In the genomic region with DNA sequence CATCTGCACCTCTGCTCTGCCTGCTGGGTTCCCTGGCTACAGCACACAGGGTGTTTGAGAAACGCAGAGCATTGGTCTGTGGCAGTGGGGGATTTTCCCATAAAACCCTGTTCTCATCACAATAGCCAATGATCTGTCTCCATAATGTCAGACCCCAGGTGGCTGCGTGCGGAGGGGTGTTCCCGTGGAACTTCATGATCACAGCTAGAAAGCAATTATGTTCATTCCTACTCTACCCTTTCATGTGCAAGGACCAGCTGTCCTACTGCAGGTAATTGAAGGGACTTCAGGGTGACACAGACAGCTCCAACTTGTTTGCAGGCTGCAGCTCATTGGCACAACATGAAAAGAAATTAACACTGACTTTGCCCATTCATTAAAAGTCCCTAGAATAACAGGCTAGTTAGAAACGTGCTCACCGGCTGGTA, we compare ENCODE assay signal across 14 mouse cellular contexts. TPM values are rescaled to one million over a fixed set of nuclear protein-coding genes. Genes with fewer than 3 reads are reported as not detected.
DNase-seq lines count a peak whose midpoint lies in the region; ATAC-seq and TF ChIP-seq lines count a peak whose summit lies in the region.
"Had no signal": no experiment of that assay in that cellular context is flagged by ENCODE, and none has a peak within 500 bp of the region (broad histone marks: within the 10 kb centered on the region; RNA-seq: fewer than 3 reads in every experiment).

No protein-coding gene starts in this region.

- H3K9ac ChIP-seq in hindbrain, embryonic 13.5 days = no peak overlapping the region
- no peak overlapping the region for H3K9ac ChIP-seq in midbrain, postnatal 0 days (replicated peaks; ENCODE audit: low read length, poor library complexity, severe bottlenecking)

- WGBS in hindbrain, embryonic 13.5 days = 26% methylated on average over 6 of the region's 6 CpGs
- 22% methylated on average over 6 of the region's 6 CpGs for whole genome bisulfite sequencing in midbrain, postnatal 0 days

- 0 out of 2 replicates have a peak overlapping the region, but pooled peaks have one; percentile 48 for H3K27ac ChIP-seq in hindbrain, embryonic 13.5 days
- H3K27ac ChIP-seq in midbrain, postnatal 0 days (ENCODE audit: low read depth, low read length) = no peak overlapping the region

- peaks cover 12% of the 10 kb centered on the region for H3K4me1 ChIP-seq in hindbrain, embryonic 13.5 days (replicated peaks)
- H3K4me1 ChIP-seq in midbrain, postnatal 0 days (ENCODE audit: insufficient read depth, low read length) = no peaks in the 10 kb centered on the region

- ATAC-seq in hindbrain, embryonic 13.5 days (ENCODE audit: low FRiP score) = no peak
- no peak for ATAC-seq in midbrain, postnatal 0 days (ENCODE audit: low FRiP score)

- H3K36me3 ChIP-seq in hindbrain, embryonic 13.5 days = no peaks in the 10 kb centered on the region
- H3K36me3 ChIP-seq in midbrain, postnatal 0 days (ENCODE audit: insufficient read depth, low read length) = no peaks in the 10 kb centered on the region

- peak overlapping the region; percentile 31; the same call in 1 of the 2 replicates for H3K4me2 ChIP-seq in hindbrain, embryonic 13.5 days
- H3K4me2 ChIP-seq in midbrain, postnatal 0 days (ENCODE audit: low read depth, low read length, poor library complexity, severe bottlenecking) = 0 out of 2 replicates have a peak overlapping the region, but pooled peaks have one; percentile 3

- no peaks in the 10 kb centered on the region for H3K9me3 ChIP-seq in hindbrain, embryonic 13.5 days
- no peaks in the 10 kb centered on the region for H3K9me3 ChIP-seq in midbrain, postnatal 0 days (ENCODE audit: low read length)

- DNase-seq in layer of hippocampus, postnatal 10 days (ENCODE audit: low spot score in 2 of 2) = peak; percentile 19 to 28
- no peak for DNase-seq in layer of hippocampus, postnatal 25 days (ENCODE audit: extremely low spot score in 1 of 2, low spot score in 1 of 2)
- DNase-seq in ZHBTc4 (ENCODE audit: low read depth, low spot score) = peak; percentile 78
- DNase-seq in midbrain, postnatal 0 days (ENCODE audit: low spot score) = peak; percentile 52
- no peak for DNase-seq in T-cell, adult 2 months (ENCODE audit: low spot score)
- DNase-seq in testis, postnatal 14 days (ENCODE audit: low spot score) = no peak
- no peak for DNase-seq in spleen, postnatal 36 days (ENCODE audit: low spot score in 2 of 2)
- DNase-seq: cerebellum, adult 11-12 months; heart, postnatal 10 days; kidney, adult 9 months; lung, postnatal 4 days; right cerebral cortex, postnatal 14 days; thymus, postnatal 4 days had no signal

- no peak for TF ChIP-seq CTCF in midbrain, postnatal 0 days (IDR thresholded peaks at IDR 0.05)

- H3K4me3 ChIP-seq in hindbrain, embryonic 13.5 days = no peak overlapping the region
- H3K4me3 ChIP-seq in midbrain, postnatal 0 days (ENCODE audit: low read depth, low read length) = no peak overlapping the region

- no peaks in the 10 kb centered on the region for H3K27me3 ChIP-seq in hindbrain, embryonic 13.5 days
- no peaks in the 10 kb centered on the region for H3K27me3 ChIP-seq in midbrain, postnatal 0 days (ENCODE audit: insufficient read depth, low read length)

RNA-seq across cellular contexts. Expression of a gene that starts 3.6 kb away (rescaled TPM):
- 1 to 10 TPM in 1 of 2 experiments, under 1 TPM in 1; 0.65 to 1.3 TPM for total RNA-seq in layer of hippocampus, postnatal 10 days (2021)
- under 1 TPM in 1 of 2 experiments, not detected in 1; 0.68 TPM for total RNA-seq in layer of hippocampus, postnatal 25 days (2021)
- polyA plus RNA-seq in hindbrain, embryonic 13.5 days (2015; fragmentation: Nextera tagmentation; extraction: Ambion mirVana) = 1.3 and 1.5 TPM in 2 replicates
- 0.16 and 1.1 TPM in 2 replicates for total RNA-seq in midbrain, postnatal 0 days (2014; rRNA removed)
- polyA plus RNA-seq in midbrain, postnatal 0 days (2015; fragmentation: Nextera tagmentation; extraction: Ambion mirVana) = 1.1 and 1.9 TPM in 2 replicates

Comparison
In these comparisons a context has a peak if more than half of its experiments do, and no peak if none do; other contexts are left out.
1. DNase-seq: peak in layer of hippocampus, postnatal 10 days (2 of 2), ZHBTc4 (single experiment) and midbrain, postnatal 0 days (single experiment); none in layer of hippocampus, postnatal 25 days (0 of 2), T-cell, adult 2 months (single experiment), testis, postnatal 14 days (single experiment) and spleen, postnatal 36 days (0 of 2).